Mouse (Mus musculus): ENCODE results near the gene Suclg2.

Suclg2 gene

GRCm38 (mm10) chr6:95718031-95718968 is at the start of gene Suclg2:
Suclg2 (minus strand) TSS chr6:95718800.
- peak; percentile 43 for DNase-seq (ENCODE audit: low spot score)

- DNase-seq (ENCODE audit: low spot score) = no peak
These were observed 48.0 kb upstream of the Suclg2 start for GRCm38 (mm10) chr6:95766566-95766965.

GRCm38 (mm10) chr6:95759558-95760172 is 41.1 kb upstream of the Suclg2 start:
- DNase-seq (ENCODE audit: low spot score) = no peak

GRCm38 (mm10) chr6:95742378-95742777 is 23.8 kb upstream of the Suclg2 start:
- DNase-seq (ENCODE audit: low spot score) = no peak

GRCm38 (mm10) chr6:95731570-95732367 is 13.2 kb upstream of the Suclg2 start:
- no peak for DNase-seq (ENCODE audit: low spot score)

GRCm38 (mm10) chr6:95729399-95729798 is 10.8 kb upstream of the Suclg2 start:
- DNase-seq (ENCODE audit: low spot score) = no peak

GRCm38 (mm10) chr6:95725281-95725680 is 6.7 kb upstream of the Suclg2 start:
- DNase-seq (ENCODE audit: low spot score) = no peak

- DNase-seq (ENCODE audit: low spot score) = no peak
These were observed 4.8 kb upstream of the Suclg2 start for GRCm38 (mm10) chr6:95723361-95723760.

- no peak for DNase-seq (ENCODE audit: low spot score)
These were observed 1.2 kb upstream of the Suclg2 start for GRCm38 (mm10) chr6:95719791-95720190.

- no peak for DNase-seq (ENCODE audit: low spot score)
These were observed 351 bp upstream of the Suclg2 start for GRCm38 (mm10) chr6:95718969-95719333.

- no peak for DNase-seq (ENCODE audit: low spot score)
These were observed 1.5 kb downstream of the Suclg2 start for GRCm38 (mm10) chr6:95717071-95717470.

- no peak for DNase-seq (ENCODE audit: low spot score)
These were observed 2.1 kb downstream of the Suclg2 start for GRCm38 (mm10) chr6:95716476-95716875.

GRCm38 (mm10) chr6:95713245-95713644 is 5.4 kb downstream of the Suclg2 start:
- DNase-seq (ENCODE audit: low spot score) = no peak

GRCm38 (mm10) chr6:95712081-95712480 is 6.5 kb downstream of the Suclg2 start:
- DNase-seq (ENCODE audit: low spot score) = no peak

GRCm38 (mm10) chr6:95711671-95712070 is 6.9 kb downstream of the Suclg2 start:
- DNase-seq (ENCODE audit: low spot score) = no peak

GRCm38 (mm10) chr6:95710886-95711285 is 7.7 kb downstream of the Suclg2 start:
- DNase-seq (ENCODE audit: low spot score) = no peak

GRCm38 (mm10) chr6:95709531-95709930 is 9.1 kb downstream of the Suclg2 start:
- DNase-seq (ENCODE audit: low spot score) = no peak

GRCm38 (mm10) chr6:95709106-95709505 is 9.5 kb downstream of the Suclg2 start:
- DNase-seq (ENCODE audit: low spot score) = no peak

- DNase-seq (ENCODE audit: low spot score) = no peak
These were observed 14.0 kb downstream of the Suclg2 start for GRCm38 (mm10) chr6:95704626-95705025.

GRCm38 (mm10) chr6:95702200-95702599 is 16.4 kb downstream of the Suclg2 start:
- DNase-seq (ENCODE audit: low spot score) = no peak

GRCm38 (mm10) chr6:95701786-95702185 is 16.8 kb downstream of the Suclg2 start:
- DNase-seq (ENCODE audit: low spot score) = no peak

GRCm38 (mm10) chr6:95700981-95701610 is 17.5 kb downstream of the Suclg2 start:
- DNase-seq (ENCODE audit: low spot score) = no peak
